Mouse (Mus musculus) MEL (cell line): Measurements from ENCODE around the gene Ifitm6.

Experiments used
- CTCF ChIP-seq, 3 experiments: IDR thresholded peaks in 2 of 3; conservative IDR thresholded peaks in 1 of 3; 2 replicates each; pipeline ENCODE4 v1.5.1; 2011 to 2012; ENCODE audit warnings: low read length in 3 of 3, low read depth in 2 of 3, mild to moderate bottlenecking in 2 of 3, improper control_type of control experiment in 1 of 3, inconsistent platforms in 1 of 3, mixed read lengths in 1 of 3, moderate library complexity in 1 of 3; ENCODE audit not compliant: control insufficient read depth in 1 of 3, insufficient read depth in 1 of 3, poor library complexity in 1 of 3, severe bottlenecking in 1 of 3
- E2F4 ChIP-seq: IDR thresholded peaks from 2 replicates; pipeline ENCODE4 v1.6.1; 2011; ENCODE audit warnings: low read depth, low read length, improper control_type of control experiment, borderline replicate concordance
- EP300 ChIP-seq, 2 experiments: IDR thresholded peaks; 2 replicates each; pipeline ENCODE4 v1.6.1; 2011; ENCODE audit warnings: improper control_type of control experiment in 2 of 2, low read length in 2 of 2, low read depth in 1 of 2, mild to moderate bottlenecking in 1 of 2
- JUND ChIP-seq: IDR thresholded peaks from 2 replicates; pipeline ENCODE4 v1.6.1; 2011; ENCODE audit warnings: low read depth, mild to moderate bottlenecking, improper control_type of control experiment, low read length
- MAZ ChIP-seq: IDR thresholded peaks from 2 replicates; pipeline ENCODE4 v1.6.1; 2012; ENCODE audit warnings: low read depth, mild to moderate bottlenecking, inconsistent platforms, low read length, improper control_type of control experiment
- POLR2A ChIP-seq, 2 experiments: IDR thresholded peaks; 2 replicates each; pipeline ENCODE4 v1.6.1; 2011 to 2012; ENCODE audit warnings: low read length in 2 of 2, mild to moderate bottlenecking in 2 of 2, control low read depth in 1 of 2, improper control_type of control experiment in 1 of 2, low read depth in 1 of 2, moderate library complexity in 1 of 2; ENCODE audit not compliant: control insufficient read depth in 1 of 2, insufficient read depth in 1 of 2, poor library complexity in 1 of 2
- POLR2AphosphoS5 ChIP-seq: IDR thresholded peaks from 2 replicates; pipeline ENCODE4 v1.6.1; 2012; ENCODE audit warnings: low read depth, borderline replicate concordance, mild to moderate bottlenecking, inconsistent platforms, low read length, moderate library complexity, mixed read lengths
- RAD21 ChIP-seq: IDR thresholded peaks from 2 replicates; pipeline ENCODE4 v1.6.1; 2011; ENCODE audit warnings: mild to moderate bottlenecking, low read depth, low read length, improper control_type of control experiment
- USF1 ChIP-seq: IDR thresholded peaks from 2 replicates; pipeline ENCODE4 v1.6.1; 2014; ENCODE audit warnings: low read depth, mild to moderate bottlenecking, inconsistent platforms, low read length, improper control_type of control experiment, moderate library complexity
- ZC3H11A ChIP-seq: IDR thresholded peaks from 2 replicates; pipeline ENCODE4 v1.6.1; 2012; ENCODE audit warnings: low read depth, mild to moderate bottlenecking, inconsistent platforms, low read length, improper control_type of control experiment
- ZMIZ1 ChIP-seq: IDR thresholded peaks from 2 replicates; pipeline ENCODE4 v1.6.1; 2012; ENCODE audit warnings: low read depth, mild to moderate bottlenecking, inconsistent platforms, low read length, improper control_type of control experiment, moderate library complexity

DNA sequence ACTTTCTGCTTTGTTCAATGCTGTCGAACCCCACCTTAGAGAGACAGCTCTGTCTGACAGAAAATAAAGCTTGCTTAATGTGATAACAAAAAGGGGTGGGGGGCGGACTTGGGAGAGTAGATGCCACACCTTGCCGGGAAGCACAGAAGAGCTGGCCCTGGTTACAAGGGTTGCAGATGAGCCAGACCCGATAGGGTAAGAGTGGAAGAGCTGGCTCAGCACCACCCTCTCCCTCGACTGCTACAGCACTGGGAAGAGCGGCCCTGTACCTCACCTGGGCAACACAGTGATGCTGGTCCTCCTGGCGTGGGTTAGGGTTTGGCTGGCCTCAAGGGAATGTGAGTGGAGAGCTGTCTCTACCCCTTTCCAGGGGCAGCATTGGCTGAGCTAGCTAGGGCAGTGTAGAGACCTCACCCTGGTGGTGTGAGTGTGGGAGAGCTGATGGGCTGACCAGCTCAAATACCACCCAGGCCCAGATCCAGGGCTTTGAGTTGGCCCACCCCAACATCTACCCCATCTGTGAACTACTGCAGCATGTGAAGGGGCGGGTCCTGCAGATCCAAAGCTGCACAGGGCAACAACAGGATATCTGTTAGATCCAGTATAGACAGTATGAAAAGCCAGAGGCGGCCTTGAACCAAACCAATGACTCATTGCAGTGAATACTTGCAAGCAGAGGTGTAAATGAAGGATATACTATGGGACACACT lies 14.9 kb upstream of the Ifitm6 start:
- TF ChIP-seq POLR2A (IDR thresholded peaks at IDR 0.05; ENCODE audit: control insufficient read depth in 1 of 2, insufficient read depth in 1 of 2, low read depth in 1 of 2, low read length in 2 of 2, poor library complexity in 1 of 2) (no peak), E2F4 (no peak), ZC3H11A (no peak), MAZ (no peak), CTCF (IDR thresholded peaks at IDR 0.05 in 2 of 3, conservative IDR thresholded peaks at IDR 0.05 in 1 of 3; ENCODE audit: control insufficient read depth in 1 of 3, insufficient read depth in 1 of 3, low read depth in 2 of 3, low read length in 3 of 3, poor library complexity in 1 of 3, severe bottlenecking in 1 of 3) (no peak), JUND (no peak), POLR2AphosphoS5 (no peak), ZMIZ1 (no peak), EP300 (IDR thresholded peaks at IDR 0.05; ENCODE audit: low read depth in 1 of 2, low read length in 2 of 2) (no peak), USF1 (no peak), RAD21 (no peak)
